Mouse (Mus musculus) limb, embryonic 11.5 days (tissue): ENCODE data around the gene Zfp710. TPM values are rescaled to one million over a fixed set of nuclear protein-coding genes. Genes with fewer than 3 reads are reported as not detected.
"Not testable (repeated sequence)": the region's sequence is repeated elsewhere in the genome, so short reads cannot be mapped to it uniquely, and the experiment has no call there.

Source experiments
- ATAC-seq: fragments of 200-750 bp; cut with Nextera tagmentation; 2 replicates; pipeline ENCODE4 v1.8.0; 2017; ENCODE audit warnings: low read depth; ENCODE audit not compliant: insufficient number of reproducible peaks, low FRiP score, low TSS enrichment
- DNase-seq: peaks from one replicate; pipeline ENCODE4 v3.0.0-alpha.2; 2015; ENCODE audit warnings: low spot score
- H3K27ac ChIP-seq: fragments of 300-500 bp; sonication (generic); replicated peaks from 2 replicates; pipeline ENCODE4 v1.5.1; 2014; ENCODE audit warnings: low read depth, mild to moderate bottlenecking, low read length
- H3K27me3 ChIP-seq: fragments of 300-500 bp; sonication (generic); 2 replicates; pipeline ENCODE4 v1.6.1; 2014; ENCODE audit warnings: mild to moderate bottlenecking, low read length, mixed read lengths; ENCODE audit not compliant: control insufficient read depth, insufficient read depth
- H3K36me3 ChIP-seq: fragments of 300-500 bp; sonication (generic); 2 replicates; pipeline ENCODE4 v1.6.1; 2014; ENCODE audit warnings: mild to moderate bottlenecking, low read length, moderate library complexity, mixed read lengths; ENCODE audit not compliant: control insufficient read depth, insufficient read depth
- H3K4me1 ChIP-seq: fragments of 300-500 bp; sonication (generic); 2 replicates; pipeline ENCODE4 v1.6.1; 2014; ENCODE audit warnings: low read length, mixed read lengths; ENCODE audit not compliant: control insufficient read depth, insufficient read depth
- H3K4me2 ChIP-seq: fragments of 300-500 bp; sonication (generic); 2 replicates; pipeline ENCODE4 v1.6.1; 2014; ENCODE audit warnings: low read depth, mild to moderate bottlenecking, moderate library complexity; ENCODE audit not compliant: severe bottlenecking
- H3K4me3 ChIP-seq: fragments of 300-500 bp; sonication (generic); 2 replicates; pipeline ENCODE4 v1.5.1; 2014; ENCODE audit warnings: low read depth, low read length
- H3K9ac ChIP-seq: fragments of 300-500 bp; sonication (generic); 2 replicates; pipeline ENCODE4 v1.6.1; 2014; ENCODE audit warnings: mild to moderate bottlenecking, low read length
- H3K9me3 ChIP-seq: fragments of 300-500 bp; sonication (generic); 2 replicates; pipeline ENCODE4 v1.6.1; 2016; ENCODE audit warnings: low read length; ENCODE audit not compliant: control insufficient read depth
- WGBS: fragments of 180-500 bp; shearing (Covaris S2); extraction: QIAGEN DNeasy Blood & Tissue Kit; methylation state at CpG from one replicate; pipeline ENCODE4 v1.1.7; 2014; 5-methylcytosine and 5-hydroxymethylcytosine counted together
- polyA plus RNA-seq: library from polyadenylated mRNA; unstranded; fragments of >200 nt; fragmentation: Nextera tagmentation; extraction: Ambion mirVana; gene quantifications from 2 replicates; pipeline ENCODE4 v1.2.1, GENCODE M21; 2014

The Zfp710 gene
- polyA plus RNA-seq, 1 experiment from 2014 or later: 15.4 TPM

DNA sequence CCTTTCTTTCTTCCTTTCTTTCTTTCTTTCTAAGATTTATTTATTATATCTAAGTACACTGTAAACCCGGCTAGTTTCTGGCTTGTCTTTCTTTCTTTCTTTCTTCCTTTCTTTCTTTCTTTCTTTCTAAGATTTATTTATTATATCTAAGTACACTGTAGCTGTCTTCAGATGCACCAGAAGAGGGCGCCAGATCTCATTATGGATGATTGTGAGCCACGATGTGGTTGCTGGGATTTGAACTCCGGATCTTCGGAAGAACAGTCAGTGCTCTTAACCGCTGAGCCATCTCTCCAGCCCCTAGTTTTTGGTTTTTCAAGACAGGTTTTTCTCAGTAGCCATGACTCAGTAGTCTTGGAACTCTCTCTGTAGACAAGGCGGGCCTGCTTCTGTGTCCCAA, 106.7 kb downstream of the Zfp710 start:
- WGBS: 76% methylated on average over 7 of the region's 7 CpGs
- not testable (repeated sequence) for ATAC-seq, H3K27ac ChIP-seq, H3K9me3 ChIP-seq, H3K9ac ChIP-seq, H3K4me1 ChIP-seq, DNase-seq, H3K4me2 ChIP-seq, H3K4me3 ChIP-seq, H3K36me3 ChIP-seq, H3K27me3 ChIP-seq

DNA sequence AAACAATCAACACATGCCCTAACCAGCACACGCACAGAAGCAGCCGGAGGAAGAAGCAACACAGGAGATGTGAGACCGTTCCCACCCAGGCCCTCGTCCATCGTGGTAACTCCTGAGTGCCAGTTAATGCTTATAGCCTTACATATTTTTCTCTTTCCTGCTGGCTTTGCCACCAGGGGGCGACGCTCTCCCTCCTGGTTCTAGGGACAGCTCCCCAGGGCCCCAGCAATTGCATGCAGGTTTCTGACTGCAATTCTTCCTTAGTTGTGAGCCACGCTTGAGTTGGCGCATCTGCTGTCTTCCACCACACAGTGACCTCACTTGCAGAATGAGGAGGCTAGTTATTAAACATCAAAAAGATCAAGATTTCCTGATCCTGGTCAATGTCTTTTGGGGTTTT, 107.9 kb downstream of the Zfp710 start:
- 53% methylated on average over 9 of the region's 9 CpGs for WGBS
- Histone ChIP-seq H3K27ac (no peak overlapping the region), H3K36me3 (no peaks in the 10 kb centered on the region), H3K27me3 (no peaks in the 10 kb centered on the region), H3K9ac (no peak overlapping the region), H3K9me3 (no peaks in the 10 kb centered on the region), H3K4me2 (no peak overlapping the region), H3K4me3 (no peak overlapping the region), H3K4me1 (no peaks in the 10 kb centered on the region)
- DNase-seq (peak; percentile 65), ATAC-seq (no peak)

DNA sequence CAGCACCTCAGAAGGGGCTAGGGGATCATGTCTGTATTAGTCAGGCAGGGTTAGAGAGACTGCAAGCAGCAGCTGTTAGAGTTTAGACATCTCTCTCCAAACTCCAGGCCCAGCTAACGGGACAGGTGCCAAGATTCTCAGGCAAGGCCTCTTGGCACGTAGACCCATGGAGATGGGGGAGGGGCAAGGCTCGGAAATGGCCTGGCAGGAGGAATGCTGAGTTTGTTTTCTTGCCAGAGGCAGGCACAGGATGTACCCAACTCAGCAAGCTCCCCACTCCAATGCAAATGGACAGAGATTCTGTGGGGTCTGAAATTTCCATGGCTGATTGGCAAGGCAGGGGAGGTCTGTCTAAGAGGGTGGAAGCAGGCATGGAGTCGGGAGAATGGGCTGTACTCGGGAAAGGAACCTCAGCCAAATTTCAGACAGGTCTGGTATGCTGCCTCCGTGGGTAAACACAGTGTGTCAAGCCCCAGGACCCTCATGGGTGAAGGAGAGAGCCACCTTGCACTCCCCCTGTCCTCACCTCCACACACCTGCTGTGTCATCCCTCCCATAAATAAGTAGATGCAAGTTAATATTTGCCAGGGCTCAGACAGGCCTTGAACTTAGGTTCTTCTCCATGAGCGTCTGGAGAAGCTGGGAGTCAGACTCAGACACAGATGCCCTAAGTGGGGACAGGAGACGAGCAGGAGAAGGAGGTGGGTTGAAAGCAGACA, 110.0 kb downstream of the Zfp710 start:
- DNase-seq (no peak), ATAC-seq (no peak)
- H3K27me3 ChIP-seq: no peaks in the 10 kb centered on the region
- 51% methylated on average over 8 of the region's 8 CpGs for WGBS
- no peaks in the 10 kb centered on the region for H3K36me3 ChIP-seq
- H3K4me1 ChIP-seq: no peaks in the 10 kb centered on the region
- H3K4me2 ChIP-seq: no peak overlapping the region
- no peak overlapping the region for H3K9ac ChIP-seq
- H3K9me3 ChIP-seq: no peaks in the 10 kb centered on the region
- H3K27ac ChIP-seq: no peak overlapping the region
- H3K4me3 ChIP-seq: no peak overlapping the region

DNA sequence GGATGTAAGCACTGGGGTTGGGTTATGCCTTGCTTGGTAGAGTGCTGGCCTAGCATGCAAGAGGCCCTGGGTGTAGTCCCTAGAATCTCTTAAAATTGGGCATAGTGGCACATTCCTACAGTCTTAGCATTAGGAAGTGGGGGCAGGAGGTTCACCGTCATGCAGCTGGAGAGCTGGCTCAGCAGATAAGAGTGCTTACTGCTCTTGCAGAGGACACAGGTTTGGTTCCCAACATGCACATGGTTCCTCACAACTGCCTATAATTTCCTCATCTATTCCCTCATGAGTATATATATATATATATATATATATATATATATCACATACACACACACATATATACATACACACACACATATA, 110.5 kb downstream of the Zfp710 start:
- Histone ChIP-seq H3K27ac (no peak overlapping the region), H3K9me3 (no peaks in the 10 kb centered on the region), H3K36me3 (no peaks in the 10 kb centered on the region), H3K4me2 (no peak overlapping the region), H3K27me3 (no peaks in the 10 kb centered on the region), H3K9ac (no peak overlapping the region), H3K4me3 (no peak overlapping the region), H3K4me1 (no peaks in the 10 kb centered on the region)
- WGBS: 92% methylated on average over 1 of the region's 1 CpGs
- ATAC-seq (no peak), DNase-seq (no peak)

DNA sequence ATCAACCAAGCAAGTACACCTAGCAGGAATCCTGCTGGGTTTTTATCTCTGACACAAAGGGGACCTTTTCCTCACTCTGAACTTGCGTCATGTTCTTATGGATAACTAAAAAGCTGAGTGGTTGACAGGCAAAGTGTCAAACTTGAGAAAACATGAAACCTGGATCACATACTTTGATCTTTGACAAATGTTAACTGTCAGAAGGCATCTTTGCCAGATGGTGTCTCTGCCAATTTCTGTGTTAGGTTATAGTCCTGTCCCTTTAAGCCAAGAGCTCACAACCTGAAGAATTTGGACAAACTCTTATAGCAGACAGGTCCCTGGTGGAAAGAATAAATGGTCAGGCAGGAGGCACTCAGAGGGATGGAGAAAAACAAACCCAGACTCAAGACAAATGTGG, 113.8 kb downstream of the Zfp710 start:
- Histone ChIP-seq H3K4me3 (no peak overlapping the region), H3K4me2 (no peak overlapping the region), H3K9me3 (no peaks in the 10 kb centered on the region), H3K36me3 (no peaks in the 10 kb centered on the region), H3K27me3 (no peaks in the 10 kb centered on the region), H3K27ac (no peak overlapping the region), H3K4me1 (no peaks in the 10 kb centered on the region), H3K9ac (no peak overlapping the region)
- 87% methylated on average over 1 of the region's 1 CpGs for WGBS
- ATAC-seq (no peak), DNase-seq (no peak)

DNA sequence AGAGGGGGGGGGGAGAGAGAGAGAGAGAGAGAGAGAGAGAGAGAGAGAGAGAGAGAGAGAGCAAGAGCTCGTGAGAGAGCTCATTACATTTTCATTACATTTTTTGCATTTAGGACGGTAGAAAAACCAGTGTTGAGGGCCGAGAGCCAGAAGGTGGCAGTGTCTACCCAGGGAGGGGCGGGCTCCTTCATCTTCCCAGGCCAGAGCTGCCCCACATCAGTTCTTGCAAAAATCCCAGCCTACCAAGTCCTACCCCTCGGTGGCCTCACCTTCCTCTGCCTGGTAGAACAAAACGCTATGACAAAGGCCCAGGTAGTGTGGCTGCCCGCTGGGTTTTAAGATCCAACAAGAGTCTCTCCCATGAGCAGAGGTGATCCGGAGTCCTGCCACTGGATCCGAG, 116.2 kb downstream of the Zfp710 start:
- no peak overlapping the region for H3K4me2 ChIP-seq
- H3K4me1 ChIP-seq: no peaks in the 10 kb centered on the region
- no peak overlapping the region for H3K27ac ChIP-seq
- H3K36me3 ChIP-seq: no peaks in the 10 kb centered on the region
- H3K4me3 ChIP-seq: no peak overlapping the region
- WGBS: 17% methylated on average over 9 of the region's 9 CpGs
- H3K9me3 ChIP-seq: no peaks in the 10 kb centered on the region
- peak; percentile 86 for DNase-seq
- H3K9ac ChIP-seq: peak overlapping the region; percentile 45; the same call in 1 of the 2 replicates
- ATAC-seq: peak; percentile 69
- no peaks in the 10 kb centered on the region for H3K27me3 ChIP-seq

Other genes with a start within 250 kb of the Zfp710 start
- not detected in 2 replicates for gene Mesp1, start 231.0 kb upstream of the Zfp710 start, polyA plus RNA-seq
- gene Mesp2, start 214.1 kb upstream of the Zfp710 start, polyA plus RNA-seq: 0.13 and 0.32 TPM in 2 replicates
- gene Anpep, start 163.8 kb upstream of the Zfp710 start, polyA plus RNA-seq: 13.1 and 14.0 TPM in 2 replicates
- gene Ap3s2, start 104.2 kb upstream of the Zfp710 start, polyA plus RNA-seq: 41.2 and 47.3 TPM in 2 replicates
- gene Arpin, start 89.5 kb upstream of the Zfp710 start, polyA plus RNA-seq: 17.8 and 17.9 TPM in 2 replicates
- gene Idh2, start 90.6 kb downstream of the Zfp710 start, polyA plus RNA-seq: 540 and 555 TPM in 2 replicates
- 8.3 and 9.0 TPM in 2 replicates for gene Sema4b, start 162.0 kb downstream of the Zfp710 start, polyA plus RNA-seq
- gene Cib1, start 208.0 kb downstream of the Zfp710 start, polyA plus RNA-seq: 55.5 and 60.8 TPM in 2 replicates
- gene Gdpgp1, start 208.1 kb downstream of the Zfp710 start, polyA plus RNA-seq: 4.6 and 4.8 TPM in 2 replicates
- 0.30 and 0.91 TPM in 2 replicates for gene Ttll13, start 221.6 kb downstream of the Zfp710 start, polyA plus RNA-seq
- 47.4 and 49.0 TPM in 2 replicates for gene Ngrn, start 236.4 kb downstream of the Zfp710 start, polyA plus RNA-seq
- 13.0 and 18.9 TPM in 2 replicates for gene Vps33b, start 244.8 kb downstream of the Zfp710 start, polyA plus RNA-seq